Mouse (Mus musculus) stomach, embryonic 16.5 days (tissue): ENCODE measurements around the gene Rwdd2b. TPM values are rescaled to one million over a fixed set of nuclear protein-coding genes. Genes with fewer than 3 reads are reported as not detected.

ENCODE experiments used
- polyA plus RNA-seq: library from polyadenylated mRNA; unstranded; fragments of >200 nt; fragmentation: Nextera tagmentation; extraction: Ambion mirVana; gene quantifications from 2 replicates; pipeline ENCODE4 v1.2.1, GENCODE M21; 2015

Rwdd2b gene
- polyA plus RNA-seq, 1 experiment from 2014 or later, result 12.0 TPM

Other genes starting within 250 kb of the Rwdd2b start
- gene N6amt1, start 86.4 kb downstream of the Rwdd2b start, polyA plus RNA-seq, result 19.2 and 19.9 TPM in 2 replicates
- gene Ltn1, start 8.0 kb downstream of the Rwdd2b start, polyA plus RNA-seq, result 27.9 and 28.8 TPM in 2 replicates
- gene Usp16, start 14.1 kb upstream of the Rwdd2b start, polyA plus RNA-seq, result 35.3 and 39.0 TPM in 2 replicates
- 364 and 381 TPM in 2 replicates for gene Cct8, start 55.3 kb upstream of the Rwdd2b start, polyA plus RNA-seq
- gene Map3k7cl, start 112.8 kb upstream of the Rwdd2b start, polyA plus RNA-seq, result 0.40 and 0.59 TPM in 2 replicates